Mouse (Mus musculus) liver, postnatal 0 days (tissue): ENCODE measurements at regions not wholly inside any gene's neighbourhood (a gene's known extent, or its start where the extent isn't known, plus 50 kb on each side); places are given as distances from the start of the nearest gene placed in this dataset.

Source experiments
- ATAC-seq: fragments of 200-750 bp; cut with Nextera tagmentation; 2 replicates; pipeline ENCODE4 v1.8.0; 2017; ENCODE audit warnings: mild to moderate bottlenecking, moderate library complexity
- DNase-seq: peaks from one replicate; pipeline ENCODE4 v3.0.0-alpha.2; 2016
- H3K27ac ChIP-seq: fragments of 300-500 bp; sonication (generic); 2 replicates; pipeline ENCODE4 v1.5.1; 2014; ENCODE audit warnings: antibody characterized with exemption, moderate library complexity, mild to moderate bottlenecking, low read depth
- H3K27me3 ChIP-seq: fragments of 300-500 bp; sonication (generic); 2 replicates; pipeline ENCODE4 v1.6.1; 2014; ENCODE audit warnings: low read length, control low read depth, mixed read lengths; ENCODE audit not compliant: insufficient read depth
- H3K36me3 ChIP-seq: fragments of 300-500 bp; sonication (generic); replicated peaks from 2 replicates; pipeline ENCODE4 v1.6.1; 2014; ENCODE audit warnings: mild to moderate bottlenecking, control low read depth, low read length, moderate library complexity, mixed read lengths; ENCODE audit not compliant: insufficient read depth
- H3K4me1 ChIP-seq: fragments of 300-500 bp; sonication (generic); 2 replicates; pipeline ENCODE4 v1.6.1; 2014; ENCODE audit warnings: antibody characterized with exemption, mild to moderate bottlenecking, control low read depth; ENCODE audit not compliant: insufficient read depth
- H3K4me2 ChIP-seq: fragments of 300-500 bp; sonication (generic); 2 replicates; pipeline ENCODE4 v1.6.1; 2014; ENCODE audit warnings: low read depth, mild to moderate bottlenecking, low read length, moderate library complexity, mixed read lengths
- H3K4me3 ChIP-seq: fragments of 300-500 bp; sonication (generic); 2 replicates; pipeline ENCODE4 v1.5.1; 2014; ENCODE audit warnings: low read depth, low read length
- H3K9ac ChIP-seq: fragments of 300-500 bp; sonication (generic); replicated peaks from 2 replicates; pipeline ENCODE4 v1.6.1; 2014; ENCODE audit warnings: mild to moderate bottlenecking, moderate library complexity
- H3K9me3 ChIP-seq: fragments of 300-500 bp; sonication (generic); 2 replicates; pipeline ENCODE4 v1.6.1; 2016; ENCODE audit warnings: mild to moderate bottlenecking, control low read depth, low read length, mixed read lengths
- CTCF ChIP-seq: sonication (generic); IDR thresholded peaks from 2 replicates; pipeline ENCODE4 v1.5.1; 2016; ENCODE audit warnings: antibody characterized with exemption, low read depth
- EP300 ChIP-seq: IDR thresholded peaks from 2 replicates; pipeline ENCODE4 v1.6.1; 2016; ENCODE audit warnings: antibody characterized with exemption, low read depth, mild to moderate bottlenecking
- WGBS: fragments of 180-500 bp; shearing (Covaris S2); extraction: QIAGEN DNeasy Blood & Tissue Kit; methylation state at CpG from one replicate; pipeline ENCODE4 v1.1.7; 2014; ENCODE audit not compliant: insufficient replicate concordance; 5-methylcytosine and 5-hydroxymethylcytosine counted together

DNA sequence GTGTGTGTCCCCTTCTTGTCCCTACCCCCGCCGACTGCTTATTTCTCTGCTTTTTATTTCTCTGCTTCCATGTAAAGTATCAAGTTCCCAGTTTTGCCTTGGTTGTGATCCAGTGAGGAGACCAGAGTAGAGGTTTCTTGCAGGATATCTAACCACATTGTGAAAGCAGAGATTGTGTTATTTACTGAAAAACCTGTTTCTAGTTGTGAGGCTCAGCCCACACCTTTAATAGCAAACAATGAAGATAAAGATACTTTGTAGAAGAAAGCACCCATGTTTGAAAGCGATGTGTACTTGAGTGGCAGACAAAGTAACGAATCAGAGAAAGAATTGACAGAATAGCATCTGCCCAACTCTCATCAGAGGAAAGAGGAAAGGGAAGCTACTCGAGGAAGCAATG, 218.7 kb upstream of the Fam19a5 start:
- no peak overlapping the region for H3K9ac ChIP-seq
- ATAC-seq, result no peak
- H3K9me3 ChIP-seq, result no peaks in the 10 kb centered on the region
- WGBS, result 66% methylated on average over 5 of the region's 5 CpGs
- H3K27ac ChIP-seq, result no peak overlapping the region
- TF ChIP-seq CTCF, result no peak
- no peak for TF ChIP-seq EP300
- no peak for DNase-seq
- no peak overlapping the region for H3K4me3 ChIP-seq
- no peaks in the 10 kb centered on the region for H3K36me3 ChIP-seq
- H3K4me1 ChIP-seq, result 0 out of 2 replicates have a peak, but pooled peaks cover 5% of the 10 kb centered on the region
- no peak overlapping the region for H3K4me2 ChIP-seq
- no peaks in the 10 kb centered on the region for H3K27me3 ChIP-seq

DNA sequence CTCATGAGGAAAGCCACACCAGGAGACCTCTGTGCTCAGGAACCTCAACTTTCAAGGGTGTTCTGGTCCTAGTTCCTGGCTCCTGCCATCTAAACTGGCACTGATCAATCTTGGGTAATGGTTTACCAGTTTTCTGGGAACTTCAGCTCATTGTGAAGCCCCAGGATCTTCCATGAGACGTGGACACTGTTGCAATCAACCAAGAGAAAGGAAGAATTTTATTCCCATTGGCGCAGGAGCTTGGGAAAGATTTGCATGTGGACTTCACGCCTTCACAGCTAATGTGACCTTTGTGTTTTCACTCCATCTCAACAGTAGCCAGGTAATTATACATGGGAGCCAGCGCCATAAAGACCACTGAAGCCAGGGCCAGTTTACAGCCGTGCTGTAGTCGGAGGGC, 217.8 kb upstream of the Fam19a5 start:
- no peak overlapping the region for H3K9ac ChIP-seq
- no peaks in the 10 kb centered on the region for H3K36me3 ChIP-seq
- 0 out of 2 replicates have a peak, but pooled peaks cover 5% of the 10 kb centered on the region for H3K4me1 ChIP-seq
- WGBS, result 56% methylated on average over 6 of the region's 6 CpGs
- H3K27me3 ChIP-seq, result no peaks in the 10 kb centered on the region
- no peak overlapping the region for H3K4me3 ChIP-seq
- ATAC-seq (peak; percentile 48; the same call in 1 of the 2 replicates), DNase-seq (no peak)
- H3K4me2 ChIP-seq, result no peak overlapping the region
- no peak overlapping the region for H3K27ac ChIP-seq
- TF ChIP-seq EP300 (no peak), CTCF (no peak)
- no peaks in the 10 kb centered on the region for H3K9me3 ChIP-seq

DNA sequence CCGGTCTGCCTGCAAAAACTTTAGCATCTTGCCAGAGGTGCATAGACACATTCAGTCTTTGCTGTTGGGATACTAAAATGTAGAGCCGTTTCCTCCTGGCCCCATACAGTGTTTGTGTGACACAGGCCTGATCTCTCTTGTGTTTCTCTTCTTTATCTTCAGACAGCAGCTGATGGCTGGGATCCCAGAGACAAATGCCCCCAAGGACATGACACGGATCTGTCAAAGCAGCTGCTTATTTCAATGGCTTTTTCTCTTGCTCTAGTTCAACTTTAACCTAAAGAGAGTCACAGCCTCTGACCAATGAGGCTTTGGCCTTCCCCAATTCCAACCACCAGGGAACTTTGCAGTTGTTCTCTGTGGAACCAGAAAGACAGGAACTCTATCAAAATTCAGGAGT, 211.7 kb upstream of the Fam19a5 start:
- TF ChIP-seq EP300 (no peak), CTCF (no peak)
- H3K27me3 ChIP-seq, result no peaks in the 10 kb centered on the region
- no peak overlapping the region for H3K27ac ChIP-seq
- H3K4me1 ChIP-seq, result no peaks in the 10 kb centered on the region
- WGBS, result 71% methylated on average over 3 of the region's 3 CpGs
- H3K9me3 ChIP-seq, result no peaks in the 10 kb centered on the region
- H3K4me2 ChIP-seq, result no peak overlapping the region
- DNase-seq, result no peak
- no peak for ATAC-seq
- no peak overlapping the region for H3K4me3 ChIP-seq
- H3K36me3 ChIP-seq, result no peaks in the 10 kb centered on the region
- no peak overlapping the region for H3K9ac ChIP-seq

DNA sequence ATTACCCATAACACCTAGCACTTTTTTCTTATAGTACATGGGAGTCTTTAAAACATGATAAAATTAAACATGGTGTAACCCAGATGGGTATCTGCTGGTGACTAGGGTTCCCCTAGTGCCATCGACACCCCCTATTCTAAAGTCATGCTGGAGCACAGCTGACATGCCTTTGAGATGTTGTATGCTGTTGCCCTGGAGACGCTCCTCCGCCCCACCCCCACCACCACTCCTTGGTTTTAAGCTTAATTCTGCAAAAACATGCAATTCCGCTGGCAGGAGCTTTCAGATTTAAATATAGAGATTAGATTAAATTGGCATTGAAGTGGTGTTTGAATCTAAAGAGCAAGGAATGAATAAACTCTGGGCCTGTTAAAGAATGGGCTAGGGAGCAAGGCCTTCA, 210.6 kb upstream of the Fam19a5 start:
- DNase-seq (no peak), ATAC-seq (no peak)
- Histone ChIP-seq H3K4me3 (no peak overlapping the region), H3K4me1 (no peaks in the 10 kb centered on the region), H3K27ac (no peak overlapping the region), H3K27me3 (no peaks in the 10 kb centered on the region), H3K36me3 (no peaks in the 10 kb centered on the region), H3K9ac (no peak overlapping the region), H3K9me3 (no peaks in the 10 kb centered on the region), H3K4me2 (no peak overlapping the region)
- TF ChIP-seq CTCF (no peak), EP300 (no peak)
- 81% methylated on average over 4 of the region's 4 CpGs for whole genome bisulfite sequencing

DNA sequence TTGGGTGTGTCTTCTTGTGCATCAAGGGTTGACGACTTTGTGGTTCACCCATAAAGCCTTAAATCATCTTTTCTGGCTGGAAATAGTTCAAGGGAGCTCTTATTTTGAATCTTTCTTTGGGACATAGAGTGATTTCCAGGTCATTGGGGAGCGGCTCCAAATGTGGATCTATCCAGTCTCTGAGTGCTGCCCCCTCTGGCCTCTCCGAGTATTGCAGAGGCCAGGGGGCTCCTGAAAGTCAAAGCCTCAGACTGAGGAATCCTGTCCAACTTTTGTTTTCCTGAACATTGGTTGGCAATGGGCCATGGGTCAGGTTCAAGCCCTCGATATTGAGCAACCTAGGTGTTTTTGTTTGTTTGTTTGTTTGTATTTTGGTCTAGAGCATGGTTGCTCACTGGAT, 209.7 kb upstream of the Fam19a5 start:
- no peak overlapping the region for H3K4me2 ChIP-seq
- no peaks in the 10 kb centered on the region for H3K4me1 ChIP-seq
- no peak overlapping the region for H3K4me3 ChIP-seq
- DNase-seq (no peak), ATAC-seq (no peak)
- no peaks in the 10 kb centered on the region for H3K27me3 ChIP-seq
- peak; percentile 25; the same call in 1 of the 2 replicates for TF ChIP-seq CTCF
- TF ChIP-seq EP300, result no peak
- 55% methylated on average over 4 of the region's 4 CpGs for WGBS
- no peak overlapping the region for H3K27ac ChIP-seq
- H3K9me3 ChIP-seq, result no peaks in the 10 kb centered on the region
- H3K36me3 ChIP-seq, result no peaks in the 10 kb centered on the region
- H3K9ac ChIP-seq, result no peak overlapping the region

DNA sequence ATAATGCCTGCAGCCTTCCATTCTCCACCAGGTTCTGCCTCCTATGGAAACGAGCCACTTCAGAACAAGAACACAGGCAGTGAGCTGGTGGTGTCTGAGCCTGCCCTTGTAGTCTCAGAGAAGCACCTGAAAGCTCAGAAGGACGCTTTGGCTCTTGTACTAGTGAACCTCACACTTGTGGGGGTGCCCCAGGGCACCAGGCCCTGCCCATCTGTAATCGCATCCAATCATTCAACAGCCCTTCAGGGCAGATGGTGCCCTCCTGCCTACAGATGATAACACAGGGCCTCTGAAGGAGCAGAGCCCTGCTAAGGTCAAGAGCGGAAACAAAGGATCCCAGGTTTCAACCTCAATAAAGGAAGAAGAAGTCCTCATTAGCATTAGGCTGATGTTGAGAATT, 208.8 kb upstream of the Fam19a5 start:
- H3K9me3 ChIP-seq, result no peaks in the 10 kb centered on the region
- WGBS, result 68% methylated on average over 4 of the region's 4 CpGs
- H3K4me3 ChIP-seq, result no peak overlapping the region
- ATAC-seq, result no peak
- no peak overlapping the region for H3K4me2 ChIP-seq
- no peak for DNase-seq
- H3K4me1 ChIP-seq, result no peaks in the 10 kb centered on the region
- no peaks in the 10 kb centered on the region for H3K36me3 ChIP-seq
- H3K27ac ChIP-seq, result no peak overlapping the region
- TF ChIP-seq CTCF (no peak), EP300 (no peak)
- no peak overlapping the region for H3K9ac ChIP-seq
- no peaks in the 10 kb centered on the region for H3K27me3 ChIP-seq

DNA sequence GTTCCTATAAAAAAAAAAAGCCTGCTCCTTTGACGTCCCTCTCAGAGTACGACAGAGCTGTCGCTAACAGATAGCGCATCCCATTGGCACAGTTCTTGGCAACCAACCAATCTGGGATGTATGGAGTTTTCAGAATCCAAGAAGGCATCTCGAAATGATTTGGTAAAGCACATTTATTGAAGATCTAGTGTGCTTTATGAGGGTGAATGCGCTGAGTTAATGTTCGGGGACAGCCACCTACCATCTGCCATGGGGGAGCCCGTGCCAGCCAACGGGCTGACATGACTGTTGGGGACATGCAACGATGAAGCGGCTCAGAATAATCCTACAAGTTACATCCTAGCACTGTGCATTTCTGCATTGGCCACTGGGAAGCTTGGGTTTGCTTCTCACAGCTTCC, 208.4 kb upstream of the Fam19a5 start:
- Histone ChIP-seq H3K27me3 (no peaks in the 10 kb centered on the region), H3K4me1 (no peaks in the 10 kb centered on the region), H3K27ac (no peak overlapping the region), H3K9me3 (no peaks in the 10 kb centered on the region), H3K4me2 (no peak overlapping the region), H3K9ac (no peak overlapping the region), H3K36me3 (no peaks in the 10 kb centered on the region), H3K4me3 (no peak overlapping the region)
- DNase-seq, result no peak
- TF ChIP-seq CTCF, result no peak
- no peak for TF ChIP-seq EP300
- no peak for ATAC-seq
- 86% methylated on average over 11 of the region's 11 CpGs for WGBS
